Mouse (Mus musculus) bone marrow, adult 2 months (tissue): ENCODE data around the gene Rbm28. TPM values are rescaled to one million over a fixed set of nuclear protein-coding genes. Genes with fewer than 3 reads are reported as not detected.

Experiments
- H3K27ac ChIP-seq: fragments of 200-500 bp; 2 replicates; pipeline ENCODE4 v1.5.1; 2012; ENCODE audit warnings: low read depth, mild to moderate bottlenecking, control low read depth, inconsistent platforms, low read length; ENCODE audit not compliant: control insufficient read depth, poor library complexity, insufficient read depth
- H3K4me1 ChIP-seq: fragments of 200-500 bp; 2 replicates; pipeline ENCODE4 v1.6.1; 2011; ENCODE audit warnings: low read length; ENCODE audit not compliant: control insufficient read depth, insufficient read depth
- H3K4me3 ChIP-seq: fragments of 200-500 bp; replicated peaks from 2 replicates; pipeline ENCODE3; 2011; ENCODE audit warnings: mild to moderate bottlenecking, low read depth, low read length, control low read depth; ENCODE audit not compliant: control insufficient read depth
- CTCF ChIP-seq: fragments of 200-500 bp; IDR thresholded peaks from 2 replicates; pipeline ENCODE4 v1.5.1; 2011; ENCODE audit warnings: low read length, control low read depth; ENCODE audit not compliant: control insufficient read depth, insufficient read depth
- POLR2A ChIP-seq: fragments of 200-500 bp; IDR thresholded peaks from 2 replicates; pipeline ENCODE4 v1.6.1; 2011; ENCODE audit warnings: low read depth, mild to moderate bottlenecking, control low read depth, low read length, borderline replicate concordance; ENCODE audit not compliant: control insufficient read depth
- WGBS: fragments of 180-500 bp; shearing (Covaris S2); methylation state at CpG from one replicate; pipeline ENCODE4 v1.1.7; 2018; 5-methylcytosine and 5-hydroxymethylcytosine counted together
- polyA plus RNA-seq: library from polyadenylated mRNA; stranded (reverse); fragments of >200 nt; gene quantifications from 2 replicates; pipeline ENCODE4 v1.2.4, GENCODE M21; 2011; ENCODE audit warnings: low replicate concordance; ENCODE audit not compliant: missing spikeins, insufficient read depth, insufficient read length

Gene Rbm28
- polyA plus RNA-seq, 1 experiment, result 21.5 TPM

DNA sequence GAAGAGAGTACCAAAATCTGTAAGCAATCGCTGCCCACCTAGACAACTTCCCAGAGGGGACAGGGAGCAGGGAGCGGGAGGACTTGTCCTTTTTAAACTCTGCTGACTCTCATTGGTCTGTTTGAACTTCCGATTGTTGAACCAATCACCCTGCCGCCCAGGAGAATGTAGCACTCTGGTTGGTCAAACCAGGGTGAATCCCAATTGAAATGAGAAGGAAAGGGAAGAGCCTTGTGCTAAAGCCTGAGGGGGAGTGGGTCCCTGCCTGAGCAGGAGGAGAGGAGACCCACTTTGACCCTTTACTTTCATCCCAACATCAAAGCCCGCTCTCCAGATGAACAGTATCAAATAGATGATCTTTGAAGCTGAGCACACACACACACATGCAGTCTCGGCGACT, 80.4 kb downstream of the Rbm28 start:
- no peaks in the 10 kb centered on the region for H3K4me1 ChIP-seq
- H3K4me3 ChIP-seq, result no peak overlapping the region
- no peak overlapping the region for H3K27ac ChIP-seq
- TF ChIP-seq CTCF (no peak), POLR2A (no peak)
- 73% methylated on average over 7 of the region's 7 CpGs for WGBS

- H3K27ac ChIP-seq, result no peak overlapping the region
- 55% methylated on average over 9 of the region's 9 CpGs for WGBS
- no peak overlapping the region for H3K4me3 ChIP-seq
- TF ChIP-seq CTCF (no peak), POLR2A (no peak)
- H3K4me1 ChIP-seq, result no peaks in the 10 kb centered on the region
Measured at GRCm38 (mm10) chr6:29082776-29083354, 81.9 kb downstream of the Rbm28 start.

DNA sequence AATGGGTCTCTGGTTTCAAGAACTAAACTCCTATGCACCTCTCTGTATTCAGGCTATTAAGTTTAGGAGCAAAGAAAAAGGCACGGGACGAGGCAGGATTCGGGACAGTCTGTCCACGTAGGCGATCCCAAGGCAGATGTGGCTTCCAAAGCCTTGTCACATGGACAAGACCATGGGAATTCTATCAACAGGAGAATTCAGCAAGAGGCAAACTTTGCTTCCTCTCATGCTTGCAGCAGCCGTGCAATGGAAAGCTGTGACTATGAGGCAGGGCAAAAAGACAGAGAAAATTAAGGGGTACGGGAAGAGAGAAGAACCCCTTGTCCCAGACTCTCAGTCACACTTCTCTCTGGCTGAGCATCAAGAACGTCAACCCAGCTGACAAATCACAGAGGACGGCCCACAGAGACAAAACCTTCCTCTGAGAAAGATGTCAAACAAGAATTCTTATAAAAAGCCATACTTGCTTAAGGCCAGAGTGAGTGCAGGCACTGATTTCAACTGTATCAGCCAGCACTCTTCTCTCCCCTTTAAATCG, 82.9 kb downstream of the Rbm28 start:
- 79% methylated on average over 10 of the region's 10 CpGs for WGBS
- TF ChIP-seq POLR2A, result no peak
- TF ChIP-seq CTCF, result no peak
- Histone ChIP-seq H3K4me1 (no peaks in the 10 kb centered on the region), H3K4me3 (no peak overlapping the region), H3K27ac (no peak overlapping the region)

GRCm38 (mm10) chr6:29079291-29079690, 85.5 kb downstream of the Rbm28 start:
- WGBS, result 68% methylated on average over 4 of the region's 4 CpGs
- TF ChIP-seq POLR2A (no peak), CTCF (no peak)
- H3K4me3 ChIP-seq, result no peak overlapping the region
- no peaks in the 10 kb centered on the region for H3K4me1 ChIP-seq
- no peak overlapping the region for H3K27ac ChIP-seq

GRCm38 (mm10) chr6:29074133-29074469, 90.7 kb downstream of the Rbm28 start:
- Histone ChIP-seq H3K4me1 (no peaks in the 10 kb centered on the region), H3K27ac (no peak overlapping the region), H3K4me3 (no peak overlapping the region)
- no peak for TF ChIP-seq POLR2A
- no peak for TF ChIP-seq CTCF

Other genes with a start within 250 kb of the Rbm28 start
- gene Lep, start 104.8 kb downstream of the Rbm28 start, polyA plus RNA-seq, result not detected in 2 replicates
- not detected in 2 replicates for gene Prrt4, start 14.6 kb upstream of the Rbm28 start, polyA plus RNA-seq
- gene Impdh1, start 51.4 kb upstream of the Rbm28 start, polyA plus RNA-seq, result 8.6 and 29.9 TPM in 2 replicates
- 2.7 and 12.5 TPM in 2 replicates for gene Hilpda, start 107.5 kb upstream of the Rbm28 start, polyA plus RNA-seq
- gene Fam71f2, start 114.6 kb upstream of the Rbm28 start, polyA plus RNA-seq, result not detected in 2 replicates
- gene Fam71f1, start 154.1 kb upstream of the Rbm28 start, polyA plus RNA-seq, result not detected in 2 replicates
- 18.1 and 57.8 TPM in 2 replicates for gene Calu, start 183.1 kb upstream of the Rbm28 start, polyA plus RNA-seq
- not detected in 2 replicates for gene Opn1sw, start 223.5 kb upstream of the Rbm28 start, polyA plus RNA-seq
- gene Ccdc136, start 231.3 kb upstream of the Rbm28 start, polyA plus RNA-seq, result 4.1 TPM in 1 of 2 replicates, not detected in the other